Mouse (Mus musculus): ENCODE results near the gene Sap18b.

DNA sequence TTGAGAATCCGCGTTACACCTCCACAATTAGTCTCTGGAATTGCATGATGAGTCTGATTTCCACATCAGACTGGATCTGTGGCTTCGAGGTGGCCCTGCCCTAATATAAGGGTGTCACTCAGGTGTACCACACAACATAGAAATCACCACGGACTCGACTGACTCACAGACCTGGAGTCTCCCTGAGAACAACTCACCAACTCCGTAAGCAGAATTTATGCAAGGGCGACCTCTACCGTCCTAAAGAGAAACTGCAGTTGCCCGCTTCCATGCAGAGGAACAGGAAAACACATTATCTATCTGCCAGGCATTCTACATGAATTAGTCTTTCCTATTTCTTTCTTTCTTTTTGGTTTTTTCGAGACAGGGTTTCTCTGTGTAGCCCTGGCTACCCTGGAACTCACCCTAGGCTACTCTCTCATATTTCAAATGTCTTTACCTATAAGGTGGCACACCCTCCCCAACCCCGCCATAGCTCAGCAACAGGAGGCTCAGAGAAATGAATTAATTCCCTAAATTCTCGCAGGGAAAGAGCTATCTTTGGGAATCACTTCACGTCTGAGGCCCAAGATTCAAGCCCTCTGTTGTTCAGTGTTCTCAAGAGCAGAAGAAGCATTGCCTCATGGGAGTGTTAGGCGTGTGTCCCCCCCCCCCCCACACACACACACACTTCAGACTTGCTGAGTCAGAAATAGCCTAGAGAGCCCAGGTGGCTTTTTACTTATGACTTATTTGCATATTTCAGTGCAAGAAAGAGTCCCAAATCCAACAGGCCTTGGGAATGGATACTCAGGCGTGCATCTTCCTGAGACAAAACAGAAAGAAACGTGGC lies 7.7 kb downstream of the Sap18b start:
- no peak for TF ChIP-seq GATA1 (IDR thresholded peaks at IDR 0.05; ENCODE audit: borderline replicate concordance, low read length)
- TF ChIP-seq FLI1 (IDR thresholded peaks at IDR 0.05; ENCODE audit: low read length), result no peak

Data from megakaryocyte, embryonic 14.5 days (primary cell).